Mouse (Mus musculus) MEL (cell line): ENCODE data around the gene Tango2. TPM values are rescaled to one million over a fixed set of nuclear protein-coding genes. Genes with fewer than 3 reads are reported as not detected.

ENCODE experiments used
- DNase-seq: peaks from one replicate; pipeline ENCODE4 v3.0.0; 2011; ENCODE audit warnings: low read depth, low spot score
- H3K27ac ChIP-seq: 2 replicates; pipeline ENCODE4 v1.5.1; 2012; ENCODE audit warnings: low read depth, mild to moderate bottlenecking, control low read depth, low read length, moderate library complexity; ENCODE audit not compliant: control insufficient read depth
- H3K27me3 ChIP-seq, 2 experiments: fragments of 150-350 bp in 1 of 2; sonication (generic) in 1 of 2; 2 replicates each; pipeline ENCODE4 v1.6.1; 2012; ENCODE audit warnings: low read length in 2 of 2, mild to moderate bottlenecking in 2 of 2, improper control_type of control experiment in 1 of 2, moderate library complexity in 1 of 2; ENCODE audit not compliant: insufficient read depth in 2 of 2, control insufficient read depth in 1 of 2
- H3K36me3 ChIP-seq, 2 experiments: 2 replicates each; pipeline ENCODE4 v1.6.1; 2012 to 2014; ENCODE audit warnings: low read length in 2 of 2, improper control_type of control experiment in 1 of 2, inconsistent platforms in 1 of 2, mild to moderate bottlenecking in 1 of 2; ENCODE audit not compliant: insufficient read depth in 2 of 2, control insufficient read depth in 1 of 2
- H3K4me1 ChIP-seq, 2 experiments: fragments of 150-350 bp in 1 of 2; sonication (generic) in 1 of 2; 2 replicates each; pipeline ENCODE4 v1.6.1; 2012; ENCODE audit warnings: low read length in 2 of 2, improper control_type of control experiment in 1 of 2, mild to moderate bottlenecking in 1 of 2; ENCODE audit not compliant: insufficient read depth in 2 of 2, control insufficient read depth in 1 of 2
- H3K4me3 ChIP-seq, 2 experiments: fragments of 150-350 bp in 1 of 2; sonication (generic) in 1 of 2; 2 replicates each; pipeline ENCODE4 v1.5.1; 2012; ENCODE audit warnings: low read depth in 2 of 2, low read length in 2 of 2, mild to moderate bottlenecking in 2 of 2, moderate library complexity in 2 of 2, control low read depth in 1 of 2, improper control_type of control experiment in 1 of 2; ENCODE audit not compliant: control insufficient read depth in 1 of 2, insufficient read depth in 1 of 2
- H3K79me2 ChIP-seq: 2 replicates; pipeline ENCODE4 v1.6.1; 2012; ENCODE audit warnings: mild to moderate bottlenecking, low read length, moderate library complexity; ENCODE audit not compliant: control insufficient read depth, poor library complexity, insufficient read depth
- H3K9ac ChIP-seq: 2 replicates; pipeline ENCODE4 v1.6.1; 2012; ENCODE audit warnings: low read depth, mild to moderate bottlenecking, control low read depth, low read length, moderate library complexity; ENCODE audit not compliant: control insufficient read depth, poor library complexity, severe bottlenecking
- H3K9me3 ChIP-seq: fragments of 150-350 bp; sonication (generic); replicated peaks from 2 replicates; pipeline ENCODE4 v1.6.1; 2012; ENCODE audit warnings: mild to moderate bottlenecking, low read length, improper control_type of control experiment, moderate library complexity; ENCODE audit not compliant: insufficient read depth
- BHLHE40 ChIP-seq: IDR thresholded peaks from 2 replicates; pipeline ENCODE4 v1.6.1; 2012; ENCODE audit warnings: low read depth, mild to moderate bottlenecking, inconsistent platforms, low read length, improper control_type of control experiment, borderline replicate concordance
- CHD2 ChIP-seq: IDR thresholded peaks from 2 replicates; pipeline ENCODE4 v1.6.1; 2011; ENCODE audit warnings: low read length, improper control_type of control experiment
- E2F4 ChIP-seq: IDR thresholded peaks from 2 replicates; pipeline ENCODE4 v1.6.1; 2011; ENCODE audit warnings: low read depth, low read length, improper control_type of control experiment, borderline replicate concordance
- ELF1 ChIP-seq: IDR thresholded peaks from 2 replicates; pipeline ENCODE4 v1.6.1; 2014; ENCODE audit warnings: low read depth, mild to moderate bottlenecking, inconsistent platforms, low read length, improper control_type of control experiment, moderate library complexity
- EP300 ChIP-seq, 2 experiments: IDR thresholded peaks; 2 replicates each; pipeline ENCODE4 v1.6.1; 2011; ENCODE audit warnings: improper control_type of control experiment in 2 of 2, low read length in 2 of 2, low read depth in 1 of 2, mild to moderate bottlenecking in 1 of 2
- HCFC1 ChIP-seq: IDR thresholded peaks from 2 replicates; pipeline ENCODE4 v1.6.1; 2012; ENCODE audit warnings: low read depth, mild to moderate bottlenecking, inconsistent platforms, low read length, improper control_type of control experiment, moderate library complexity
- JUND ChIP-seq: IDR thresholded peaks from 2 replicates; pipeline ENCODE4 v1.6.1; 2011; ENCODE audit warnings: low read depth, mild to moderate bottlenecking, improper control_type of control experiment, low read length
- KAT2A ChIP-seq: conservative IDR thresholded peaks from 2 replicates; pipeline ENCODE4 v1.6.1; 2012; ENCODE audit warnings: low read depth, low read length, improper control_type of control experiment, inconsistent platforms
- MAX ChIP-seq: IDR thresholded peaks from 2 replicates; pipeline ENCODE4 v1.6.1; 2011; ENCODE audit warnings: low read length, improper control_type of control experiment
- MAZ ChIP-seq: IDR thresholded peaks from 2 replicates; pipeline ENCODE4 v1.6.1; 2012; ENCODE audit warnings: low read depth, mild to moderate bottlenecking, inconsistent platforms, low read length, improper control_type of control experiment
- MYC ChIP-seq: IDR thresholded peaks from 2 replicates; pipeline ENCODE4 v1.6.1; 2011; ENCODE audit warnings: low read depth, mild to moderate bottlenecking, low read length, improper control_type of control experiment, moderate library complexity
- RAD21 ChIP-seq: IDR thresholded peaks from 2 replicates; pipeline ENCODE4 v1.6.1; 2011; ENCODE audit warnings: mild to moderate bottlenecking, low read depth, low read length, improper control_type of control experiment
- SIN3A ChIP-seq: IDR thresholded peaks from 2 replicates; pipeline ENCODE4 v1.6.1; 2012; ENCODE audit warnings: low read length, improper control_type of control experiment, inconsistent platforms
- TAL1 ChIP-seq: IDR thresholded peaks from 2 replicates; pipeline ENCODE4 v1.6.1; 2012; ENCODE audit warnings: mild to moderate bottlenecking, inconsistent platforms, low read length, moderate library complexity, mixed read lengths
- TBP ChIP-seq: IDR thresholded peaks from 2 replicates; pipeline ENCODE4 v1.8.0; 2011; ENCODE audit warnings: low read depth, low read length, improper control_type of control experiment
- TCF12 ChIP-seq: IDR thresholded peaks from 2 replicates; pipeline ENCODE4 v1.6.1; 2014; ENCODE audit warnings: low read depth, mild to moderate bottlenecking, inconsistent platforms, low read length, improper control_type of control experiment, moderate library complexity
- UBTF ChIP-seq: IDR thresholded peaks from 2 replicates; pipeline ENCODE4 v1.6.1; 2012; ENCODE audit warnings: low read depth, mild to moderate bottlenecking, inconsistent platforms, low read length, improper control_type of control experiment, moderate library complexity, borderline replicate concordance; ENCODE audit not compliant: insufficient read depth
- USF1 ChIP-seq: IDR thresholded peaks from 2 replicates; pipeline ENCODE4 v1.6.1; 2014; ENCODE audit warnings: low read depth, mild to moderate bottlenecking, inconsistent platforms, low read length, improper control_type of control experiment, moderate library complexity
- ZC3H11A ChIP-seq: IDR thresholded peaks from 2 replicates; pipeline ENCODE4 v1.6.1; 2012; ENCODE audit warnings: low read depth, mild to moderate bottlenecking, inconsistent platforms, low read length, improper control_type of control experiment
- ZMIZ1 ChIP-seq: IDR thresholded peaks from 2 replicates; pipeline ENCODE4 v1.6.1; 2012; ENCODE audit warnings: low read depth, mild to moderate bottlenecking, inconsistent platforms, low read length, improper control_type of control experiment, moderate library complexity
- ZNF384 ChIP-seq: IDR thresholded peaks from 2 replicates; pipeline ENCODE4 v1.6.1; 2012; ENCODE audit warnings: low read depth, mild to moderate bottlenecking, inconsistent platforms, low read length, improper control_type of control experiment
- polyA plus RNA-seq, 2 experiments: library from polyadenylated mRNA; stranded (reverse) in 1 of 2; unstranded in 1 of 2; fragments of >175 nt in 1 of 2; fragments of >200 nt in 1 of 2; gene quantifications; 2 replicates each; pipeline versions ENCODE4 v1.2.1 to v1.2.4; 2012; ENCODE audit warnings: low replicate concordance in 2 of 2, low read depth in 1 of 2; ENCODE audit not compliant: insufficient read length in 2 of 2, insufficient read depth in 1 of 2, missing spikeins in 1 of 2
- total RNA-seq: library from RNA; depleted of rRNA; stranded (reverse); fragments of 300-350 nt; gene quantifications from 2 replicates; pipeline ENCODE4 v1.2.3, GENCODE M21; 2012

The Tango2 gene
- total and polyA plus RNA-seq, 3 experiments, result 55.9 to 98.3 TPM; not detected in 1

- TF ChIP-seq ELF1 (no peak), RAD21 (no peak)
Measured at GRCm38 (mm10) chr16:18288581-18289061, 59.3 kb downstream of the Tango2 start (continued).

GRCm38 (mm10) chr16:18288166-18288565, 59.7 kb downstream of the Tango2 start:
- Histone ChIP-seq H3K27ac (peak overlapping the region; percentile 87), H3K4me3 (peak overlapping the region; percentile 78 to 82), H3K9ac (peak overlapping the region; percentile 97), H3K27me3 (no peaks in the 10 kb centered on the region), H3K36me3 (peaks cover 17% of the 10 kb centered on the region in 2 experiments), H3K9me3 (no peaks in the 10 kb centered on the region), H3K79me2 (peaks cover 43% of the 10 kb centered on the region), H3K4me1 (peaks cover 13% of the 10 kb centered on the region in 2 experiments; a peak in 3 of 4 replicates)
- TF ChIP-seq HCFC1 (no peak), CHD2 (no peak), E2F4 (no peak), MAZ (no peak), ZMIZ1 (no peak), TAL1 (no peak), MAX (no peak), JUND (no peak), UBTF (no peak), EP300 (IDR thresholded peaks at IDR 0.05; ENCODE audit: low read depth in 1 of 2, low read length in 2 of 2) (no peak), RAD21 (no peak), MYC (no peak), BHLHE40 (no peak), ZNF384 (no peak), TCF12 (no peak), KAT2A (no peak), USF1 (no peak), ZC3H11A (no peak)
- DNase-seq, result peak; percentile 46

GRCm38 (mm10) chr16:18275166-18275565, 72.7 kb downstream of the Tango2 start:
- no peak for TF ChIP-seq TBP
- no peak for TF ChIP-seq SIN3A
- TF ChIP-seq CHD2, result no peak
- Histone ChIP-seq H3K9ac (no peak overlapping the region), H3K36me3 (peaks cover 0 to 56% of the 10 kb centered on the region in 2 experiments; a peak in 2 of 4 replicates), H3K27me3 (no peaks in the 10 kb centered on the region), H3K4me1 (no peaks in the 10 kb centered on the region), H3K27ac (no peak overlapping the region), H3K79me2 (peaks cover 5% of the 10 kb centered on the region; the same call in 1 of the 2 replicates), H3K4me3 (no peak overlapping the region), H3K9me3 (no peaks in the 10 kb centered on the region)
- no peak for DNase-seq
